Mouse (Mus musculus) ES-E14 (cell line): Measurements from ENCODE around the gene Palm.

Source experiments
- CHD2 ChIP-seq: IDR thresholded peaks from 2 replicates; pipeline ENCODE4 v1.6.1; 2014; ENCODE audit warnings: mild to moderate bottlenecking, low read depth, low read length, inconsistent platforms
- HCFC1 ChIP-seq: IDR thresholded peaks from 2 replicates; pipeline ENCODE4 v1.6.1; 2012; ENCODE audit warnings: low read length, inconsistent platforms, borderline replicate concordance; ENCODE audit not compliant: insufficient read depth
- ZC3H11A ChIP-seq: IDR thresholded peaks from 2 replicates; pipeline ENCODE4 v1.6.1; 2012; ENCODE audit warnings: low read depth, mild to moderate bottlenecking, inconsistent platforms, low read length, borderline replicate concordance

- no peak for TF ChIP-seq HCFC1
- TF ChIP-seq ZC3H11A: no peak
- no peak for TF ChIP-seq CHD2
Measured at GRCm38 (mm10) chr10:79779193-79779592, 14.2 kb upstream of the Palm start.
